Mouse (Mus musculus): Measurements from ENCODE around the gene Garem2.
A peak's percentile ranks its signal among the peaks of the same experiment; 100 is the strongest.

Garem2 gene

GRCm38 (mm10) chr5:30153222-30153621 is 48.3 kb downstream of the Garem2 start:
- no peak for DNase-seq (ENCODE audit: low spot score)

GRCm38 (mm10) chr5:30154013-30154412 is 49.1 kb downstream of the Garem2 start:
- no peak for DNase-seq (ENCODE audit: low spot score)

GRCm38 (mm10) chr5:30154474-30155394 is 49.8 kb downstream of the Garem2 start, which contains the start of the genes Hadha and Hadhb:
TSS of gene Hadha (minus strand) at chr5:30155162.
TSS of gene Hadhb (plus strand) at chr5:30155248.
- DNase-seq (ENCODE audit: low spot score): peak; percentile 94

- no peak for DNase-seq (ENCODE audit: low spot score)
Observed at GRCm38 (mm10) chr5:30155395-30155792, 50.4 kb downstream of the Garem2 start.

- no peak for DNase-seq (ENCODE audit: low spot score)
Observed at GRCm38 (mm10) chr5:30155821-30156629, 51.1 kb downstream of the Garem2 start.

- DNase-seq (ENCODE audit: low spot score): no peak
Observed at GRCm38 (mm10) chr5:30159601-30160000, 54.6 kb downstream of the Garem2 start.

GRCm38 (mm10) chr5:30161836-30162235 is 56.9 kb downstream of the Garem2 start:
- DNase-seq (ENCODE audit: low spot score): no peak

- DNase-seq (ENCODE audit: low spot score): no peak
Observed at GRCm38 (mm10) chr5:30162339-30162738, 57.4 kb downstream of the Garem2 start.

GRCm38 (mm10) chr5:30165234-30165946 is 60.4 kb downstream of the Garem2 start:
- no peak for DNase-seq (ENCODE audit: low spot score)

All from ovary, postnatal 14 days (tissue).